ENCODE assay signal across 32 mouse cellular contexts in genomic region chr11:118677277-118677676, GRCm38 (mm10).
"Had no signal": no experiment of that assay in that cellular context is flagged by ENCODE, and none has a peak within 500 bp of the region (broad histone marks: within the 10 kb centered on the region; RNA-seq: fewer than 3 reads in every experiment).

No protein-coding gene starts in this region.

- H3K4me1 ChIP-seq: liver, embryonic 12.5 days; liver, embryonic 13.5 days; liver, embryonic 15.5 days; lung, embryonic 15.5 days; megakaryocyte, embryonic 14.5 days had no signal

- H3K9ac ChIP-seq: limb, embryonic 12.5 days; limb, embryonic 13.5 days; limb, embryonic 15.5 days; liver, embryonic 12.5 days; liver, embryonic 13.5 days; liver, embryonic 14.5 days; liver, embryonic 15.5 days; liver, postnatal 0 days; lung, embryonic 14.5 days; lung, embryonic 15.5 days; midbrain, embryonic 12.5 days; midbrain, embryonic 13.5 days; midbrain, embryonic 15.5 days had no signal

- H3K36me3 ChIP-seq: limb, embryonic 10.5 days; limb, embryonic 12.5 days; limb, embryonic 13.5 days; limb, embryonic 15.5 days; liver, embryonic 12.5 days; liver, embryonic 13.5 days; liver, embryonic 15.5 days; lung, embryonic 15.5 days; midbrain, embryonic 10.5 days; midbrain, embryonic 12.5 days; midbrain, embryonic 13.5 days; midbrain, embryonic 15.5 days had no signal

- H3K4me2 ChIP-seq: limb, embryonic 12.5 days; limb, embryonic 13.5 days; limb, embryonic 15.5 days; liver, embryonic 11.5 days; liver, embryonic 12.5 days; liver, embryonic 13.5 days; liver, embryonic 15.5 days; lung, embryonic 14.5 days; lung, embryonic 15.5 days; midbrain, embryonic 11.5 days; midbrain, embryonic 12.5 days; midbrain, embryonic 13.5 days; midbrain, embryonic 15.5 days had no signal

- H3K27ac ChIP-seq: left cerebral cortex, adult 2 months; limb, embryonic 10.5 days; limb, embryonic 12.5 days; limb, embryonic 13.5 days; limb, embryonic 15.5 days; liver, embryonic 12.5 days; liver, embryonic 13.5 days; liver, embryonic 14.5 days; liver, embryonic 15.5 days; lung, embryonic 15.5 days; macrophage; midbrain, embryonic 10.5 days; midbrain, embryonic 13.5 days; midbrain, embryonic 15.5 days had no signal

- ATAC-seq: liver, embryonic 12.5 days; liver, postnatal 0 days; lung, postnatal 0 days; midbrain, embryonic 13.5 days; midbrain, embryonic 15.5 days; midbrain, embryonic 16.5 days had no signal

- DNase-seq: left cerebral cortex, postnatal 4 days; liver; liver, embryonic 13.5 days; liver, postnatal 0 days; lung, adult 18-20 months; lung, adult 2 months; lung, embryonic 14.5 days; lung, postnatal 10 days; lung, postnatal 14 days; lung, postnatal 36 days; lung, postnatal 4 days; midbrain, embryonic 14.5 days had no signal

- H3K9me3 ChIP-seq: limb, embryonic 10.5 days; limb, embryonic 12.5 days; limb, embryonic 13.5 days; limb, embryonic 15.5 days; liver, embryonic 12.5 days; liver, embryonic 13.5 days; liver, embryonic 15.5 days; lung, embryonic 15.5 days; megakaryocyte, embryonic 14.5 days; midbrain, embryonic 10.5 days; midbrain, embryonic 12.5 days; midbrain, embryonic 13.5 days; midbrain, embryonic 15.5 days had no signal

- H3K4me3 ChIP-seq: left cerebral cortex, adult 2 months; limb, embryonic 10.5 days; limb, embryonic 12.5 days; limb, embryonic 13.5 days; limb, embryonic 15.5 days; liver, embryonic 12.5 days; liver, embryonic 13.5 days; liver, embryonic 15.5 days; lung, embryonic 15.5 days; megakaryocyte, embryonic 14.5 days; midbrain, embryonic 10.5 days; midbrain, embryonic 12.5 days; midbrain, embryonic 13.5 days; midbrain, embryonic 15.5 days; myocyte had no signal

- H3K27me3 ChIP-seq: midbrain, embryonic 12.5 days; midbrain, embryonic 13.5 days; midbrain, embryonic 15.5 days had no signal
